Mouse (Mus musculus) fat pad, adult 2 months (tissue): Measurements from ENCODE around the gene Plek.

Experiments
- DNase-seq: peaks from one replicate; pipeline ENCODE4 v3.0.0-alpha.2; 2011; ENCODE audit warnings: low read depth, low spot score; ENCODE audit errors: extremely low read depth

Plek gene

DNA sequence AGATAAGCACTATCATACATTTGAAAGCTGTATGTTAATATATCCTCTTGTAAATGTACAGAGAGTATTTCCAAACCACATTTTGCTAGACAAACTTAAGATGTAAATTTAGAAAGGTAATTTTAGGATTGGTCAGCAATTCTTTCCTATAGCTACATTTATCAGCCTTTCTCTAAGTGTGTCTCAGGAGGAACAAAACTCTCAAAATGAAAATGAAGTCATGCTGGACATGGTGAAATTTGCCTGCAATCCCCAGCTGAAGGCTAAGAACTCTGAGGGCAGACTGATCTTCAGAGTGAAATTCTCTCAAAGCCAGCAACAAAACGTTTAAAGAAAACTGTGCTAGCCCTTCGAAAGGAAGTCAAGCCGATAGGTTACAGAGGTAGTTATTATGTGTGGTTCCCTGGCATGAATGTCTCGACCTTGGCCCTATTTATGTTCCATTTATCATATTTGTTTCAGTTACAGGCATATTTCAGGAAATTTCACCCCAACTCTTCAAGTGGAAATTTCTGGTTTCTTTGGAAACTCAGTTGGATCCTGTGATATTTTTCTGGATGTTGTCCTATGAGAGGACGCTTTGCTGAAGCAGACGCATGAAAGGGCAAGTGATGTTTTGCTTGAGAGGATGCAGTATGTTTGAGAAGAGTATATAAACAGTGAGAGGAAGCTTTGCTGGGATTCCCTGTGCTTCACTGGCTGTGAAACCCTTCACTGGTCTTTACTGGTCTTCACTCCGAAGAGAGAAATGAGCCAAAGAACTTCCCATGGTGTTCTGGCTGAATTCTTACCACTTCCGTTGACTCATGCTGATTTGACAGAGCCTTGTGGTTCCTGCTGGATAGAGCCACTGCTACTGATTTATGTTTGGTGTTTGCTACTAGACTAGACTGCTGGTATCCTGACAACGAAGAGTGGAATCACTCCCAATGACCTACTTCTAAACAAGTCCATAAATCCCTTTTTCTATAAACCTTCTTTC is 51.5 kb downstream of the Plek start:
- no peak for DNase-seq

DNA sequence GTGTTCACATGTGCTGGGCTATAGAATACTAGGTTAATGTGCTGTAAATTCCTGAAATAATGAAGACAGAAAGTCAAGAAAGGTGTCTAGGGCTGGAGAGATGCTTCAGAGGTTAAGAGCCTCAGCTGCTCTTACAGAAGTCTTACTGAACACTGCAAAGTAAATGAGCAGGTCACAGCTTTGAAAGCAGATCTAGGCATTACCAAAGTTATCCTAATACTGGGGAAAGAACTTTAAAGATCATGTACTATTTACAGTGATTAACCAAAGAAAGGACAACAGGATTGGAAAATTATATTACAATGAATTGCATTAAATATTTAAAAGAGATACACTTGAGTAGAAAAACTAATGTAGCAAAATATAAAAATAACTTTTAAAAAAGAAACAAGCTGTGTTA is 52.2 kb downstream of the Plek start:
- no peak for DNase-seq

- no peak for DNase-seq
Observed at GRCm38 (mm10) chr11:16999387-16999786, 52.8 kb downstream of the Plek start.

DNA sequence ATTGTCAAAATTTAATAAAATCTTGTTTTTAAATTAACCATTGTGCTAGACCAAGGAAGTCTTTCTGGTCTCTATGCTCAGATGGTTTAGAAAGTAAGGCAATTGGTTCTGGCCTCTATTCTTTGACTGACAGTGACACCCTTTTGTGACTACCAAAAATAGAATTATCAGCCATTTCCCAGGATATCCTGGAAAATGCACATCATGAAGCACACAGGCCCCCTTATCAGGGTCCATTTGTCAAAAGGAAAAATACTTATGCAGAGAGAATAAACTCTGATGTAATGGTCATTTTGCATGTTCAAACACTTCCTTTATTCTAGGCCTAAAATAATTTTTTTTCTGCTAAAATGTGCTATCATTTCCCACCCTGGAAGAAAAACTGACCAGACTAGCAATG is 54.7 kb downstream of the Plek start:
- no peak for DNase-seq

GRCm38 (mm10) chr11:16996818-16997217 is 55.4 kb downstream of the Plek start:
- no peak for DNase-seq

GRCm38 (mm10) chr11:16992880-16993279 is 59.3 kb downstream of the Plek start:
- no peak for DNase-seq

DNA sequence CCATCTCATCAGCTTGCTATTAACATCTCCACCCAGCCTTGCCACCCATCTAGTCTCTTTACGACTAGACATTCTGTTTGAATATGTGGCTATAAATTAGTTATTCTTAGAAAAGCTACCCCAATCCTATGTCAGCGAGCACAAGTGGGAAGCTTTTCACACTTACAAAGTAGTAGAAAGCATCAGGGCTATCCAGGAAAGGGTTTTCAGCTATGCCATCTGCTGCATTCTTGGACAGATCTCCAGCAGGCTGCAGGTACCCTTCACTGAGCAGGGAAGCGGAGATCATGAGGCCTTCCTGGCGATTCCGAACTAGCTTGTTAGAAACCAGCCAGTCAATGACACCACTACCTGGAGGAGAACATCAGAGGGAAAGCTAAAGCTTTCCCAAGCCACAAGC is 62.3 kb downstream of the Plek start:
- DNase-seq = no peak

DNA sequence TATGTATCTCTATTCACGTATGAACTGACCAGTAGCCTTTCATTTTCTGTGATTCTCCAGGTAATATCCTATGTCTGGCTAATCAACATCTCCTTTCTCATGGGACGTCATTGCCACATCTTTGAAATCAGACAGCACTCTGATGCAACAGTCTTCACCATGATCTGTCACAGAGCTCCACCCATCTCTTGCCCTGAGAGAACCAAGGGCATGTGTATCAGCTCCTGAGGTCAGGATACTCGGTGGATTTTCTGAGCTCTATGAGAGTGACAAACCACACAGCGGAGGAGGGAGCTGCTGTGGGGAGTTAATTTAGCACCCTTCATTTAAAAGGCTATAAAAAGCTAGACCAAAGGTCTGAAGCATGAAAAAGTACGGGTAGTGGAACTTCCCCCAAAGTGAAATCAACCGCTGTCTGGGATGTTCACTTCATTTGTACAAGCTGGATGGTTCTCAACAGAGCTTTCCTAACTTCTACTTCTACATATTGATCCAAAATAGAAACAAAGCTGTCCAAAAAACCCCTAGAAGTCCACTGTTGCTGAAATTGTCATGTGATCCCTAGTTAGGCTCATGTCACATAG is 64.3 kb downstream of the Plek start:
- DNase-seq = no peak

DNA sequence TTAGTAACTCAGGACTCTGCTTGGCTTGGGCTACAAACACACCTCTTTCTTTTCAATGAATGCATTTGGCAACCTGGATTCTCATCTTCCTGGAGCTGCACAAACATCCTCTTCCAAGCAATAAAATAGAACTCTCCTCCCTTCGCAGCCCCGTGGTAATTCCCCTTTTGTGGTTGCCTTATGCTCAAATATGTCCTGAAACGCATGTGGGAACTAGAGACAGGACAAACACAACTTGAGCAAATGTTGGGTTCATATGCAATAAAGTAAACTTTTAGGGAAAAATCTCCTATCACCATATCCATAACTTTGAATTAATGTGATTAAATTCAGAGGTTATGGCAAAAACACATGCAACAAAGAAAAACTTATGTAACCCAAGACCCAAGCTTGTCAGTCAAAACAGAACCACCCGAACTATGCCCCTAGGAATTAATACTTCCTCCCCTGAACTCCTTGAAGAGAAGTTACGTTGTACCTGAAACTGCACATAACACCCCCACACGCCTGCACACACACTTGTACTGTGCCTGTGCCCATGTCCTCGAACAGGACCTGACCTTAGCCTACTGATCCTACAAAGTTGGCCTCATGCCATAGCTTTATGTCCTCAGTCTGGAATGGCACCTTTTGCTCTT is 65.5 kb downstream of the Plek start:
- DNase-seq = no peak

- no peak for DNase-seq
Observed at GRCm38 (mm10) chr11:16978161-16978707, 73.9 kb downstream of the Plek start.

DNA sequence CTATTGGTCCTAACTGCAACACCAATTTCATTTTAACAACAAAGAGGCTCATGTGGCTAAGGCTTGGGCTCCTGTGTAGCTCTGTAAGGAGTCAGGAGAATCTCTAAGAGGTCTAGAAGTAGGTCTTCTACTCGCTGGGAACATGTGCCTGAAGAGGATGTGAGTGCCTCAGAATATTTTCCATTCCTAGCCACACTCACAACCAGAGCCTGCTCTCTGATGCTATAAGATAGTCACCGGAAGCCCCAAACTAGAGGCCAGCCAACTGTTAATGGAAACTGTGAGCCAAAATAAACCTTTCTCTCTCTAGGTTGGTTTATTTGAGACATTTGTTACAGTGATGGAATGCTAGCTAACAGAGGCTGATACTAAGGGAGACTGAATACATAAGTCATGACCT is 74.6 kb downstream of the Plek start:
- no peak for DNase-seq

DNA sequence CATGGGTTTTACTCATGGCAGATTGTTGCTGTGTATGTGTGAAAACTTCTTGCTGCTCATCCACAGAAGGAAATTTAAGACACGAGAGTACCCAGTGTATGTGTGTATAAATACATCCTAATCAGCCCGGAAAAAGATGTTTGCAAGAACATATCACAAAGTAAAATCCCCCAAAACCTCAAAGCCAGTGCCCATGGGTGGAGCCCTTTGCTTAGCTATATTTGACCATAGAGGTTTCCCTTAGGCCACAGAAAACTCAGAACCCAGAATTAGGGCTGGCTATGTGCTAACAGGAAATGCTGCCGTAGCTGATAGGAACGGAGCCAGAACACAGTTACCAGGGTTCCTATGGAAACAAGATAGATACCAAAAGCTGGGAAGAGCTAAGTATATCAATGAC is 75.2 kb downstream of the Plek start:
- no peak for DNase-seq

- no peak for DNase-seq
Observed at GRCm38 (mm10) chr11:16973086-16973485, 79.1 kb downstream of the Plek start.

DNA sequence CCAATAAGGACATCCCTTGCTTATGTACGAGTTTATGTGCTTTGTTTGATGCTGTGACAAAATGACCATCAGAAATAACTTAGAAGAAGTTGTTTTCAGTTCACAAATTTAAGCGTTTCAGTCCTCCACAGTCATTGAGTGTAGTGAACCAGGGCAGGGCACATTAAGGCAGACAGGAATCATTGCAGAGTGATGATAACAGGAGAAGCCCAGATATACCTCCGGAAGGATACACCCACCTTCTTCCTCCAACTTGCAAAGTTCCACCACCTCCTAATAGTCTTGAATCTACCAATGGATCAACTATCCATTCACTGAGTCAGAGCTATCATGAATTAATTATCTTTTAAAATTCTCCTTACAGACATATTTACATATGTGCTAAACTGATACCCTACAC is 80.2 kb downstream of the Plek start:
- DNase-seq = no peak

GRCm38 (mm10) chr11:16969650-16970049 is 82.5 kb downstream of the Plek start:
- DNase-seq = no peak

GRCm38 (mm10) chr11:16967806-16968205 is 84.4 kb downstream of the Plek start:
- no peak for DNase-seq

DNA sequence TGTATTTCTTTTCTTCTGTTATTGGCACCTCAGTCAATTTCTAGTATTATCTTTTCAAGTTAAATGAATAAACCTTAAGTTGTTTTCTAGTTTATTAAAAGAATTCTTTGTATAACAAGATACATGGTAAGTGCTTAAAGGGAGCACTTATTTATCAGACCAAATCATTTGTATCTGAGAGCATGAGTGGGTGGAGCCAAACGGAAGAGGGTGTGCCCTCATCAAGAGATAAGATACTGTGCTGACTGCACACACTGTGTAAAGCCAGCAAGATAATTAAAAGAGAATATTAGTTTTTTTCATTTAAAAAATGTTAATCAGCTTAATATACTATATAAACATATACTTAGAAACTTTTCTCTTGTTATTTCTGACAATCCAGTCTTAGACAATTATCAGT is 93.7 kb downstream of the Plek start:
- DNase-seq = no peak

GRCm38 (mm10) chr11:16957030-16957429 is 95.2 kb downstream of the Plek start:
- no peak for DNase-seq

- DNase-seq = no peak
Observed at GRCm38 (mm10) chr11:16956115-16956862, 95.9 kb downstream of the Plek start.

GRCm38 (mm10) chr11:16951761-16952010 is 100.5 kb downstream of the Plek start:
- DNase-seq = no peak
